Mouse (Mus musculus) CD8-positive naive resting alpha-beta T cell, adult 2 months (primary cell): Measurements from ENCODE around the gene Inhba.

ENCODE experiments used
- DNase-seq, 2 experiments: peaks; one replicate each; pipeline ENCODE4 v3.0.0; 2022; ENCODE audit warnings: low read depth in 2 of 2, low spot score in 2 of 2

Inhba gene

DNA sequence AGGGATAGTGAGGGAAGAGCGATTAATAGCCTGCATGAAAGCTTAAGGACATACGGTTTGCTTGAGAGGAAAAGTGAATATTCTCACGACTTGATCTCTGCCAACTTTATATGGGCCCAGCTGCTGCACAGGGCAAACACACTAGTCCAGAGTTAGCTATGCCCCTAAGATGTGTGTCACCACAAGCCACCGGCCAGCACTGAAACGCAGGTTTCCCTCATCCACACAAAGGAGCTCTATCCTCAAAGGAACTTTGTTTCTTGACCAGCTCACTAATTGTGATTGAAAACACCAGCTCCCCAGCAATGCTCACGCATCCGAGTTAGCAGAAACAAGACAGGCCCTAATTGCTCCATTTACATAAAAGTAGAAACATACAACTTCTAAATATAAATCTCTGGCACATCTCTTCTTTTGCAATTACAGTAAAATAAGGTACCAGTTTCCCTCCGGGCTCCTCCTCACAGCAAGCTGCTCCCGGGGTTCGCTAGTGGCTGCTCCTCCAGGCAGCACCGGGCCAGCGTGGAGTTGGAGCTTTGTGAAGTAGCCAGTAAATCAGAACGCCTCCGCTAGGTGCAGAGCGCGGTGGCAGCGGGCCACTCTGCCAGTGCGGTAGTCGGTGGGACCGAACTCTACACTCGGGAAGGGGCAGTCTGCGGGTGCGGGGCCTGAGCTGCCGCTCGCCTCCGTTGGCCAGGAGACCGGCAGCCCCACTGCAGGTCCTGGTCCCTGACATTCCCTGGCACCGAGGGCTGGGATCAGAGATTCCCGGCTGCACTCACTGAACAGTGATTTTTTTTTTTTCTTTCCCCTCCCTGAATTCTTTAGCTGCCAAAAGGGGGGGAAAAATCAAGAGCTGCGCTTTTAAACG, at the start of gene Inhba:
TSS of gene Inhba (plus strand) at position 480 of the 871 bp plus-strand sequence.
- DNase-seq, result peak in 1 of 2 experiments; percentile 16

GRCm38 (mm10) chr13:15976584-15976983, 35.1 kb upstream of the Inhba start:
- no peak for DNase-seq

DNA sequence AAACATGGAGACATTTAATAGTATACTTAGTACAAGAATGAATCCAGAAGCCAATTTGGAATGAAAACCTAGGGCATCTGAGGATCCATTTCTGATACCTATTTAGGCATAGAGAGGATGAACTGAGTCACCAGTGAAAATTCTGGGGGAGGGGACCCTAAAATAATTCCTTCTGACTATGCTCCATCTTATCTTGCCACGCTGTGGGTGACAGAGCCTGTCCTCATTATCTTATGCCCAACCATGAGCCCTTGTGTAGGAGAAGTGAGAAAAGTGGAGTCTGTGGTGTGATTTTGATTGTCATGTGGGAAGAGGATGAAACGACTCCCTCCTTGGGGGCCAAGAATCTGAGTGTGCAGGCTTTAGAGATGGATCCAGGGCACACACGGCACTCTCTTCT, 32.1 kb upstream of the Inhba start:
- DNase-seq, result no peak

- DNase-seq, result no peak
Measured at GRCm38 (mm10) chr13:15982041-15982440, 29.6 kb upstream of the Inhba start.

DNA sequence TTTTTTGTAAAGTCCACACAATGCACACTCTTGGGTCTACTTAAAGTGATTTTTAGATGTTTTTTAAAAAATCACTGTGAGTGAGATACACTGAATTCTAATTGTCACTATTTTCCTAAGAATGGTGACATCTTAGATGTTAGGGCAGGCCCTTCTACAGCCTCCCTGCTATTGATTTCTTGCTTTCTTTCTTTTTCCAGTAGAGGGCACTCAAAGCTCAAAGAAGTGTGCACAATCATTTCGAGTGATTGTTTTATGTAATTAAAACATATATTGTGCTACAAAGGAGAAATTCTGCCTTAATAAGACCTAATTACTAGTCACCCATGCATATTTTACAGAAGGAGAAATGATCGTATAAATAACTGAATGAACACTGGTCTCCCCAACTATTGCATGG, 25.9 kb upstream of the Inhba start:
- DNase-seq, result no peak

DNA sequence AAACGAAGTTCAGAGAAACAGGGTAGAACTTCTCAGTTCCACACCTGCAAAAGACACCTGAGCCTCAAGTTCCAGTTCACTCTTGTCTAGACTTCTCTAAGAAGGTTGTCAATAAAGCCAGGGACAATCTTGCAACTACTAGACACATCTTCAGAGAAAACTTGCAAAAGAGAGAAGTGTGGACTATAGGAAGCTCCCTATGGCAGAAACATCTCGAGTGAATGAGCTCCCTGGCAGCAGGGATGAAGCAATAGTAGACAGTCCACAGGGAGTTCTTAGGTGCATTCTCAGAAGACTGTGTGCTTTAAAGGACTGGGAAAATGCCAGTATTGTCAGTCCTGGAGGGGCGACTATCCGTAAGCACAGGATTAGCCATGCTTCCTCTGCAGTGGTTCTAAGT, 25.5 kb upstream of the Inhba start:
- no peak for DNase-seq

- DNase-seq, result no peak
Measured at GRCm38 (mm10) chr13:15995314-15995713, 16.3 kb upstream of the Inhba start.

- no peak for DNase-seq
Measured at GRCm38 (mm10) chr13:16005517-16005916, 6.1 kb upstream of the Inhba start.

- DNase-seq, result no peak
Measured at GRCm38 (mm10) chr13:16007748-16008147, 3.9 kb upstream of the Inhba start.

DNA sequence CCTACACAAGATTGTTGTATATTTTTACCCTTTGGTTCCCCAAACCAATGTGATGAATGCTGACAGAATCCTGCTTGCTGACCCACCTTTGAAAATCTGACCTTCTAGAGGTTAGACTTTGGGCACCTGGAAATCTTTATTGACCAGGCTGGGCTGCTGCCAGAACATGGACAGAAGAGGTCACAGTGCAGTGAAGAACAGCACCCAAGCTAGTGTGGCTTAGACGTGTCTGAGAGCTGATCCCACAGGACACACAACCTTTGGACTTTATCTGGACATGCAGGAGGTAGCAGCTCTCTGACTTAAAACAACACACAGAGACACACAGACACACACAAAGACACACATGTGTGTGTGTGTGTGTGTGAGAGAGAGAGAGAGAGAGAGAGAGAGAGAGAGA, 3.3 kb upstream of the Inhba start:
- no peak for DNase-seq

GRCm38 (mm10) chr13:16009766-16010465, 1.7 kb upstream of the Inhba start:
- no peak for DNase-seq

- no peak for DNase-seq
Measured at GRCm38 (mm10) chr13:16010586-16010985, 1.1 kb upstream of the Inhba start.

DNA sequence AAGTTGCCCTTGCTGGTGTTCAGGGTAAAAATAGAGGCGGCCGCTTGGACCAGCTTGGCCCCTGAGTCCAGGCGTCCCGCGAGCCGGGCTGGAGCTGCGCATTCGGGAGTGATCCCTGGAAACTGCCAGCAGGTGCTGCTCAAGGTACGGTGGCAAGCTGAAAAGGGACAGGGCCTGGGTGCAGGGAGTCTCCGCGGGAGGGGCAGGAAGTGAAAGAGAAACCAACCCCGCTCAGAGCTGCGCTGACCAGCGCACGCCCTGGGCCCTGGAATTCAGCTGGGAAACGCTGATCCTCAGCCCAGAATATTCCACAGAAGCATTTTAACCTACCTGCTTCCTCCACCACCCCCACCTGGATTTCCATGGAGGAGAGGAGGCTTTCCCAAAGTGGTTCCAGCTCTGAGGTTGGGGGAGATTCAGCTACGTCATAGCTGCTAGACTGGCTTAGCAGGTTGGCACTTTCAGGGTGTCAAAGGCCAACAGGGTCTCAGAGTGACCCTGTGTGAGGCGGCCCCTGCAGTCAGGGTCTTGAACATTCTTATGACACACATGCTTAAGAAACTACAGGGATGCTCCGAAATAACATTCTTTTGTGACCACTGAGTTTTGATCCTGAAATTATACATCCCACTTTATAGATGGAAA, 714 bp downstream of the Inhba start:
- peak; percentile 30 to 43 for DNase-seq

DNA sequence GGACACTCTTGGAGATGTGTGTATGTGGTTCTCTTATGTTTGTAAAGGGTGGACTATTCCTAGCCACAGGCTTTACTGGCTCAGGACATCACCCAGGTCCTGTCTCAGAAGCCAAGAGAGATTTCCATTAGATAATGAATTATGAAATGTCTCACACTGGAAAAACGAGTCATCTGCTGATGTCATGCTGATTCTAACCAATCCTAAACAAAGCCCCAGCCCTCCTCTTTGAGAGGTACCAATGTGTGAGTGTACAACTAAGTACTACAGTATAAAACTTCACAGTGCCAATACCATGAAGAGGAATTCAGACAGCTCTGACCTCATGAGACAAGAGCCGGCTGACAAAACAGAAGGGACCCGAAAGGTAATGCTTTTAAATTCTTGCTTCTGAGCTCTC, 2.5 kb downstream of the Inhba start:
- no peak for DNase-seq

DNA sequence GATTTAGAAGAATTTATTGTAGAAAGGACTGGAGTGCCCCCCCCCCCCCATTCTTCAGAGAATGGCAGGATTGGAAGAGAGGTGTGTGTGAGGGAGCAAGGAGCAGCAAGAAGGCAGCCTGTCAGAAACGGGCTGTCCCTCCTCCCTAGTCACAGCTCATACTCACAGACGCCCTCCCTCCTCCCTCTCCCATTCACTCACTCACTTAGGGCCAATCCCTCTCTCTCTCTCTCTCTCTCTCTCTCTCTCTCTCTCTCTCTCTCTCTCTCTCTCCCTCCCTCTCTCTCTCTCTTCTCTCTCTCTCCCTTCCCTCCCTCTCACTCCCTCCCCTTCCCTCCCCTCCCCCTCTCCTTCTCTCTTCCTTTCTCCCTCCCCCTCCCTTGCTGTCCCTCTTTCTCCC, 4.9 kb downstream of the Inhba start:
- DNase-seq, result no peak

DNA sequence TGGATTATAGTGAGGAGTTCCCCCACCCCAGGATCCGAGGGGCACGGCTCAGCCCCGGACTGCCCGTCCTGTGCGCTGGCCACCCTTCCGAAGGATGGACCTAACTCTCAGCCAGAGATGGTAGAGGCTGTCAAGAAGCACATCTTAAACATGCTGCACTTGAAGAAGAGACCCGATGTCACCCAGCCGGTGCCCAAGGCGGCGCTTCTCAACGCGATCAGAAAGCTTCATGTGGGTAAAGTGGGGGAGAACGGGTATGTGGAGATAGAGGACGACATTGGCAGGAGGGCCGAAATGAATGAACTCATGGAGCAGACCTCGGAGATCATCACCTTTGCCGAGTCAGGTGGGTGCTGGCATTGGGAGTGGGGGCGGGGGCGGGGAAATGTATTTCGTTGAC, 5.7 kb downstream of the Inhba start:
- DNase-seq, result no peak

GRCm38 (mm10) chr13:16017777-16018176, 6.1 kb downstream of the Inhba start:
- no peak for DNase-seq

DNA sequence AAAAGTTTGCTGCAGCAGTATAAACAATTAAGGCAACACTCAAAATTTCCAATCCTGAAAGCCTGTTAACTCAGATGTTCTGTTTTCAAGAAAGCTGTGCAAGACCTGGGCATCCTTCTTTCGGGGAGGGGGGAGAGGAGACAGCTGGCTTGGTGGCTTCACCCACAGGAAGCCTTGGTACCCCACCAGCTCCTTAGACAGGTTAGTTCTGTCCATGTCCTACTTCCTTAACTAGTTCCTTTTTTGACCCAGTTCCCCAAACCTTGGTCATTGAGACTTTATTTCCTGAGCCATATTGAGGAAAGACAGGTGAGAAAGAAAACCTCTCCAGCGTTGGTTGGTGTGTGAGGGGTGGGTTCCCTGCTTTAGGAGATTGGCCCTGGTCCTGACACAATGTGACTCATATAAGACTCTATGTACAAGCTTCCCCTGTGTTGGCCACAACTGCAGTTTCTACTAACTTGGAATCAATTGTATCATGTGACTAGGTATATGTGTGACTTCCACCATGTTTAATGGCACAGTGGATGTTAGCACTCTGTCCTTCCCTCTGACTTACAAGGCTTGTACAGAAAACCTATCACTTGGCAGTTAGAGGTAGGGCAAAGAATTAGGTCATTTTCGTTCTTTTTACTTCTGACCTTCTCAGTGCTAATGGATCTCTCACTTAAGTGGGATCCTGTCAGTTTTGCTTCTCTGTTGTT, 7.3 kb downstream of the Inhba start:
- DNase-seq, result no peak

GRCm38 (mm10) chr13:16020659-16021058, 9.0 kb downstream of the Inhba start:
- DNase-seq, result peak in 1 of 2 experiments; percentile 40

DNA sequence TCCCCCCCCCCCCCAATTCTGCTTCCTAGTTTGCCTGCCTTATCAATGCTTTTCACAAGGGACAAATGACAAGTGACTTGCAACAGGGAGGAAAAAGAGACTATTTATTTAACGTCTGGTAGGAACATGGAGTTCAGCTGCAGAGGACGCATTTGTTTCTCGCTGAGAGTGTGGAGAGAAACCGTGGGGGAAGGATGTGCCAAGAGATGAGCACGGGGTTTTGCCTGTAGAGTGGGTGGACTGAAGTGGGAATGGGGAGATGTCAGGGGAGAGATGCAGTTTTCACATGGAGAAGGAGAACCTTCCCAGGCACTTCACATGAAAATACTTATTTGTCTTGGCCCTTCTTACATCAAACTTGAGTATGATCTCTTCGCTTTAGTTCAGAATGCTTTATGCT, 9.5 kb downstream of the Inhba start:
- no peak for DNase-seq

- DNase-seq, result no peak
Measured at GRCm38 (mm10) chr13:16021849-16022248, 10.2 kb downstream of the Inhba start.
